Mouse (Mus musculus): ENCODE results near the gene Ankrd50. TPM values are rescaled to one million over a fixed set of nuclear protein-coding genes. Genes with fewer than 3 reads are reported as not detected.

The Ankrd50 gene
- total RNA-seq (2021), result 10 to 100 TPM; 69.4 to 82.2 TPM

DNA sequence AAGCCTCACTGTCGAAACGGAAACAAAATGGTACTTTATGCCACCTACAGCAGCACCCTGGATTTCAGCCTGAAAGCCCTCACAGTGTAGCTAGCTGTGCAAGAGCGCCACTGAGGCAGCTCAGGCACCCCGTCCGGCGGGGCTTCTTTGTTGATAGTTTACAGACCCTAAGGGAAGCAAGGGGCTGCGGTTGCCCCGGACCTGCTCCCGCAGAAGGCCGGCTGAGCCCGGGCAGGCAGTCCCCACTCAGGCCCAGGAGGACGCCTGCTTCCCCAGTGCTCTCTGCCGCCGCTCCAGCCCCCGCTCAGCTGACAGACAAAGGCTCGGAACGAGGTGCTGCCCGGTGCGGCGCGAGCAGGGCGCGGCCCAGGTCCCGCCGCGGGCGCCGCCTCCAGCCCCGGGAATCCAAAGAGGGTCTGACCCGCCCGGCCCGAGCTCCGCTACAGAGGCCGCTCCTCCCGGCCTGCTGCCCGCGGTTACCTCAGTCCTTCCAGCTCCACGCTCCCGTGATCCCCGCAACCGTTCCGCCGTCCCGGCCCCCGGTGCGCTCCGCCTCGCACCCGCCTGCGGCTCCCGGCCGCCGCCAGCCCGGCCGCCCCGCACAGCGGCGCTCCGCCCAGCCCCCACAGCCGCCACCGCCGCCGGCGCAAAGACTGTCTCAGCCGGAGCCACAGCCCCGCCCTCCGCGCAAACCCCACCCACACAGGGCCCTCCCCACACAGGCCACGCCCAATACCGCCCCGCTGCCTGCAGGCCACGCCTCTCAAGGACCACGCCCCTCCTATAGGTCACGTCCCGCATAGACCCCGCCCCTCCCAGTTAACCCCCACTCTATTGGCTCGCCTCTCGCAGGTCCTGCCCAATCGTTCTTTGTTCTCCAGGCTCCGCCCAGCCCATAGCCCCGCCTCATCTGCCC is at the start of gene Ankrd50:
Gene Ankrd50 (minus strand): TSS at position 654 of the 916 bp plus-strand sequence.
- intact Hi-C loops (cut with DNase I), result loop anchor here (5.0 kb wide), 5 partner anchors 133 to 363 kb away; no protein-coding TSS in a partner anchor
- DNase-seq (ENCODE audit: low spot score in 2 of 2), result peak; percentile 98

DNA sequence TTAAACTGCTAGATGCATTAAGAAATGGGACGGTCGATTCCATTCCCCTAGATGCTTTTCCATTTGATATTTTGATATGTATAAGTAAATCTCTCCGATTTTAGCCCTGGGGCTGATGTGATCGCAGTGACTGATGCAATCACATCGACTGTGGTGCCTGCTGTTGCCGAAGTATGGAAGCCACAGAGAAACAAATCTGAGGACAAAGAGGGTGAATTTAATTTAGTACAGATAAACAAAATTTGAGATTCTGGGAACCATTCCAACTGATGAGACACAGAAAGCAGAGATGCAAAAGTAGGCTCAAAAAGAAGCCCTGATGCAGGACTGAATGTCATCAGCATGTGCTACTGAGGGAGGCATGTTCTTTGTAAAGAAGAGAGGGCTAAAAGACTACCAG is 49.6 kb upstream of the Ankrd50 start:
- DNase-seq (ENCODE audit: low spot score in 2 of 2), result no peak
- intact Hi-C loops (cut with DNase I), result no loop called here

DNA sequence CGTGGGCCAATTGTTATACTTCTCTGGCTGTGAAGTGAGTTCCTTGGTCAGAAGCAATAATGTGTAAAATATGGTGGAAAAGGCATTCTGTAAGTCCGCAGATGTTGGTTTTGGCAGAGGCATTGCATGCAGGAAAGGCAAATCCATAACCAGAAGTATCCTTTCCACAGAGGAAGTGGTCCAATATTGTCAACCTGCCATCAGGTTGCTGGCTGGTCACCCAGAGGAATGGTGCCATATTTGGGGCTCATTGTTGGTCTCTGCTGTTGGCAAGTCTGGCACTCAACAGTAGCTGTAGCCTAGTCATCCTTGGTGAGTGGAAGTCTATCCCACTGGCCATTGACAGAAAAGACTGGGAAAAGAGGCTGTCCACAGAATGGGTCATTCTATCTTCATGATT is 35.8 kb upstream of the Ankrd50 start:
- intact Hi-C loops (cut with DNase I), result no loop called here
- no peak for DNase-seq (ENCODE audit: low spot score in 2 of 2)

DNA sequence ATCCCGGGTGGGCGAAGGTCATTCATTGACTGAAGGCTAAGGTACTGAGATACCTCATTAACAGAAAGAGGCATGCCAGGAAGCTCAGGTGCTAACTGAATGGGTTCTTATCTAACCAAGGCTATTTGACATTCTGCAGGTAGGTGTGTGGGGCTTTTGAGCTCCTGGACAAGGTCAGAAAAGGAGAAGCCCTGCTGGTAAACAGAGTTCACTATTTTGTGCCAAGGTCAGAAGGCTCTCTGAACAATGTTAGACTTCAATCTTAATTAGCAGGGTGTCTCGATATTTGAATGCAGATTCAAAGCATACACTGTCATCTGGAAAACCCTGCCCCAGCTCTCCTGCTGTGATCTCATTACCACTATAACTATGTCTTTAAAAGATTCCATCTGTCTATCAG is 35.3 kb upstream of the Ankrd50 start:
- intact Hi-C loops (cut with DNase I), result no loop called here
- no peak for DNase-seq (ENCODE audit: low spot score in 2 of 2)

DNA sequence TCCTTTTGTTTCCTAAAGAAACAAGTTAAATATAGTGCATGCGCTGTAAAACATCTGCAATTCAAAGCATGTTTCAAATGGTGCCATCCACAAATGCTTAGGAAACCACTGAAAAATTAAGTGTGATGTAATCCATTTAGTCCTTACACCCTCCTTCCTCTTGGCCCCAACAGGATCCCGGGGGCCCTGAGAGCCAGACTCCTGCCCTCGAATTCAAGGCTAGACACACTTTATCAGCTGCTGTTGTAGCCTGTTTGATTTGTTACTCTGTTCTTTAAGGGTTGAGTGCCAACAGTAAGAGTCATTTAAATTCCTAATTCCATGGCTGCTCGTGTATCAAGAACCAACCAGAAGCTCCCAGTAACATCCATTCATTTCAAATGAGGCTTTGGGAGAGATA is 19.0 kb upstream of the Ankrd50 start:
- DNase-seq (ENCODE audit: low spot score in 2 of 2), result no peak
- intact Hi-C loops (cut with DNase I), result no loop called here

DNA sequence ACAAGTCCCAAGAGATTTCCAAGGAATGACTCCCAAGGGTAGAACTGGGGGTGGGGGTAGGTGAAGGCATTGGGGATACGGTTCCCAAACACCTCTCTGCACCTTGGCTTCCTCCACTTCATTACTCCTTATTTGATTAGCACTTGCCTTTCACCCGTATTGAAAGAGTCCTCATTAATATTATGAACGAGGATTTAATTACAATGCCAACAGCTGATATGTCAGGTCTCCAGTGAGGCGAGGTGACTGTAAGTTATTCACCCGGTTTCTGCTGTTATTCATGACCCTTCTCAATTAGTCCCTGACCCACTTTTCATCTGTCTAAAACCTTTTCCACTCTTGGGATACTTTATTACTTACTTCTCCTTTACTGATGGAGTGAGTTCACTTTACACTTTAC is 17.5 kb upstream of the Ankrd50 start:
- no peak for DNase-seq (ENCODE audit: low spot score in 2 of 2)

DNA sequence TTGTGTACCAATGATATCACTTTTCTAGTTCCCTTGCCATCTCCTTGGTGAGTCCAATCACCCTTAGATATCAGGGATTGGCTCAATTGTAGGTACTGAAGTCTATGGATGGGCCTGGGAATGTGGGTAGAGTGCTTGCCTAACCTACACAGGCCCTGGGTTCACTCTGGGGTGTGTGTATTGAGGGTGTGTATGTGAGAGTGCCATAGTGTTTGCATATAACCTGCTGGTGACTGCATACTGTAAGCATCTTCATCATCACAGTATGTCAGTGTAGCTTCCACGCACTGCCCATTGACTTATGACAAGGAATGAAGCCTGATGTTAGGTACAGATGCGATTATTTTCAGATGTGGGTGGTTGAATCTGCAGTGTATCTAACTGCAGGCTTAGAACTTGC is 17.1 kb upstream of the Ankrd50 start:
- intact Hi-C loops (cut with DNase I), result no loop called here
- no peak for DNase-seq (ENCODE audit: low spot score in 2 of 2)

More for the DNA sequence above, 17.5 kb upstream of the Ankrd50 start:
- intact Hi-C loops (cut with DNase I), result no loop called here

DNA sequence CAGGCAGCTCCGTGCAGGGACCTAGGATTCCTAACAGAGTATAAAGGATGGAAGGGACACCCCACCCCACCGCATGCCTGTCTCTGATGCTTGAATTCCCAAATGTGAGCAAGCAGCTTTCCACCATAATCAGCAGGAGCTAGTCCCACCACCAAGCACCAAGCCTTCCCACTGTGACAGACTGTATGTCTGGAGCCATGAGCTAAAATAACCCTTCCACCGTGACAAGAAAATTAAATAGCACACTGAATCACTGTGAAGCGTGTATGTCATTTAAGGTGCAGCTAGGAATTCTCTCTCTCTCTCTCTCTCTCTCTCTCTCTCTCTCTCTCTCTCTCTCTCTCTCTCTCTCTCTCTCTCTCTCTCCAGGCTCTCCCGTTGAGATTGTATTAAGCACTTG is 16.7 kb upstream of the Ankrd50 start:
- no peak for DNase-seq (ENCODE audit: low spot score in 2 of 2)

DNA sequence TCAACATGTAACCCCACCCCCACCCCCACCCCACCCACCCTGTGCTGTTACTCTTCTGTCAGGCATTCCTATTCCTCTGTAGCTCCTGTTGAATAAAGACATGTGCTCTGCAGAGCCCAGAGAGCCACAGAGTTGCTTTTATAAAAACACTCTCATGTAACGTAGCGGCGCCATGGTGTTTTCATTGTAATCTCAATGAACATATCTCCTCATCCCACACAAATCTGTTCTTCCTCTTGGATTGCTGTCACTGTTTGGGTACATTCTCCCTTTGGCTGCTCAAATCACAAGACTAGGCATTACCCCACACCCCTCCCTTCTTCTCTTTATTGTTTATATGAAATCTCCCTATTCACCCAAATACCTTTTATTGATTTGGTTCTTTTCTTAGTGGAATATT is 13.9 kb upstream of the Ankrd50 start:
- intact Hi-C loops (cut with DNase I), result no loop called here
- DNase-seq (ENCODE audit: low spot score in 2 of 2), result no peak

More for the DNA sequence above, 16.7 kb upstream of the Ankrd50 start:
- intact Hi-C loops (cut with DNase I), result no loop called here

DNA sequence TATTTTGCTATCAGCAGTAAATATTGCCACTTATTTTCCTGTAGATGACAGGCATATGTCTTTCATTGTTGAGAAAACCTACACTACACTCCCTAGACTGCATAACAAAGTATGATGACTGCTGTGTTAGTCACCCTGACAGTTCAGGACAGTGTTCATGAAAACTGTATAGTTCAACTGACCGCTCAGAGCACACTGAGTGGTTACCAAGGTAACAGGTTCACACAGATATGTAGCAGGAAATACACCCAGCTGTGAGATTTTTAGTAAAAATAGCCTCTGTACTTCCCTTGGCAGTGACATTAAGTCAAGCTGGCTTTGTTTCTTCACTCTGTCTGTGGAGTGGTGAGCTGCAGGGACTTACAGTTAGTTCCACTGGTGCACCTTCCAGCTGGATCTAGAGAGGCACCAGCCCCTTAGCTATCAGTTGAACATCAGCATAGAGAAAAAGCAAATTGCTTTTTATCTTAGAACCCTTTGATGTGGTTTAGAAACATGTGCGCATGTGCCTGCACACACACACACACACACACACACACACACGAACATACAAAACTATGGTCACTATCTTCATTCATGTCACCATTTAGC is 12.2 kb upstream of the Ankrd50 start:
- no peak for DNase-seq (ENCODE audit: low spot score in 2 of 2)
- intact Hi-C loops (cut with DNase I), result no loop called here

DNA sequence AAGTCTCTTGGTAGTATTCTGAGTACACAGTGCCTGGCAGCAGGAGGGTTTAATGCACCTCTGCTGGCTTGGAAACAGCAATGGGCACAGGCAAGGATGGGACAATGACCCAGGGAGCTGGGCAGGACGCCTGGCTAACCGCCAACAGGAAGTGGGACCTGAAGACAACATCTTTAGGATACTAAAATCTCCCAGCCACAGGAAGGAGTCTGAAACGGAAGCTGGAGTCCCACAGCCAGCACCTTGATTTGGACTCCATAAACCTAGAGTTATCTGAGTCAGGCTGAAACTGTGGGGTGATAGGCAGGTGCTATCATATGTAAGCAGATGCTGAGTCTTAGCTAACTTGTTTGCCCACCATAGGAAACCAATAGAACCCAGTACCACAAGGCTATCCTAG is 7.1 kb upstream of the Ankrd50 start:
- intact Hi-C loops (cut with DNase I), result no loop called here
- no peak for DNase-seq (ENCODE audit: low spot score in 2 of 2)

DNA sequence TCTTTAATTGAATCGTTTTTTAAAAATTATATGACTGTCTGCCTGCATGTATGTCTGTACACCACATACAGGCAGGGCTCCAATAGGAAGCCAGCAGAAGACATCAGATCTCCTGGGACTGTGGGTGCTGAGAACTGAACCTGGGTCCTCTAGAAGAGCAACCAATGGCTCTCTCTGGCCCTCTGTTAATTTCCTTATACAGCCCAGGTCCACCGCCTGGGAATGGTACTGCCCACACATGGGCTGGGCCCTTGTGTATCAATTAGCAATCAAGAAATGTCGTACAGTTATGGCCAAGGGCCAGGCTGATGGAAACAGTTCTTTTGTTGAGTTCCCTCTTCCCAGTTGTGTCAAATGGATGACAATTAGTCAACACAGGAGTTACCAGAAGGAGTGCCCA is 6.6 kb upstream of the Ankrd50 start:
- no peak for DNase-seq (ENCODE audit: low spot score in 2 of 2)
- intact Hi-C loops (cut with DNase I), result no loop called here

DNA sequence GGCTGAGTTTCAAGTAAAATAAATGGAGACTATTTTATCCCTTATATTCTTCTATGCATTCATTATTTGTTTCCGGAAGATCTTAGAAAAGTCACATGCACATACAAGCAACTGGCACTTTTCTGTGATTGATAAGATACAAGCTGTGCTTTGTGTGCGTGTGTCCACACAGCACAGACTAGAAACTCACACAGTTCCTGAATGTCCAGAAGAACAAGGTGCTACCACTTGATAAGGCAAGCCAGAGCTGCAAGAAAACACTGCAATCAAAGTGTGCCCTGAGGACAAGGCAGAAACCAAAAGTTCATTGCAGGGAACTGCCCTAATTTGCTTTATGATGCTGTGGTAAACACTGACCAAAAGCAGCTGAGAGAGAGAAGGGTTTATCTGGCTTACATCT is 6.1 kb upstream of the Ankrd50 start:
- intact Hi-C loops (cut with DNase I), result no loop called here

DNA sequence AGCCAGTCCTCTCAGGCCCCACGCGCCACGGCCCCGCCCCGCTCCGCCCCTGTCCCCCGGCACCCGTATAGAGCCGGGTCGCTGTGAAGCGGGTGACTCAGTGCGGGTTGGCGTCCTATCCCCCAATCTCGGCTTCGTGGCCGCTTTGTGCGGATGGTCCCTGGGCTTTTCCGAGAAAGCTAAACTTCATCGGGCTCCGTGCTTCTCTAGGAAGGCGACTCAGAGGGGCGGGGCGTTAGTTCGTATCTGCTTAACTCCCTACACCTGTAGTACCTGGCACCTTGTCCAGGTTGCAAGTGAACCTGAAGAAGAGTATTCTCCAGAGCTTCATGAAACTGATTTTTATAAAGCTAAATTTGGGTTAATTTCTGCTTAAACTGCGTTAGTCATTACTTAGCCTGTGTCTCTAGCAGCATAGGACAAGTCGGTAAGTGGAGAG is 482 bp upstream of the Ankrd50 start:
- intact Hi-C loops (cut with DNase I), result no loop called here
- DNase-seq (ENCODE audit: low spot score in 2 of 2), result no peak

More for the DNA sequence above, 6.1 kb upstream of the Ankrd50 start:
- no peak for DNase-seq (ENCODE audit: low spot score in 2 of 2)

DNA sequence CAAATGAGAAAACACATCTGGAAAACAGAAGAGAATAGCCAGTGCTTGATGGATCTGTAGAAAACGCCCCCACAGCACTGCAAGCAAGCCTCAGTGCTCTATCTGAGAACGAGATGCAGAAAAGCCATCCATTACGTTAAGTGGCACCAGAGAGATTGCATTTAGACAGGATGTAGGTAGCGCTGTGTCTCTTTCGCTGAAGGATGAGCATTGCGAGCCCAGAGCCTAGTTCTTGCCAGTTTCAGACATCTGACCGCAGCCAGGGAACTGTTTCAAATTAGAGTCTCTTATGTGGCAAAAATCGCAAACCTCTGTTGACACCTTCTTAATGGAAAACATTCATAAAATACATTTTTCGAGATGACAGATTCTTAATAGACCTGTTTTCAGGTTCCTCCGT is 1.1 kb downstream of the Ankrd50 start:
- intact Hi-C loops (cut with DNase I), result loop anchor here (5.0 kb wide), 5 partner anchors 134 to 364 kb away; no protein-coding TSS in a partner anchor
- peak in 1 of 2 experiments; percentile 24 for DNase-seq (ENCODE audit: low spot score in 2 of 2)

DNA sequence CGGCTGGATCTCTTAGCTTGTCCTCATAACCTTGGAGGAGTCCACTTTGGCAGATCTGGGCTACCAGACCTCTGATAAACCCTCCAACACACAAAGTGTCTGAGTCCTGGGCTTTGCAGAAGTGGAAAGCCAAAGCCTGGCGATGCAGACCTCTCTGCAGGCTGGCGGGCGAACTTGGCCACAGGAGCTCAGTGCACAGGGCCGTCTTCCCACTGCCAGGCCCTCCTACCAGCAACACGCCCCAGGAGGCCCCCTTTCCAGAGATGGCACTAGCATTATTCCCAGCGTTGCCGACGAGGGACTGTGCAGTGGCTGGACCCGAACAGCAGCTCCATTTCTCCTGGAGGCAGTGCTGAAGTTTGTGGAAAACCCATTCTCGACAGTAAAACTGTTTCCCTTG is 1.9 kb downstream of the Ankrd50 start:
- peak; percentile 16 to 18 for DNase-seq (ENCODE audit: low spot score in 2 of 2)
- intact Hi-C loops (cut with DNase I), result loop anchor here (5.0 kb wide), 5 partner anchors 135 to 365 kb away; no protein-coding TSS in a partner anchor

DNA sequence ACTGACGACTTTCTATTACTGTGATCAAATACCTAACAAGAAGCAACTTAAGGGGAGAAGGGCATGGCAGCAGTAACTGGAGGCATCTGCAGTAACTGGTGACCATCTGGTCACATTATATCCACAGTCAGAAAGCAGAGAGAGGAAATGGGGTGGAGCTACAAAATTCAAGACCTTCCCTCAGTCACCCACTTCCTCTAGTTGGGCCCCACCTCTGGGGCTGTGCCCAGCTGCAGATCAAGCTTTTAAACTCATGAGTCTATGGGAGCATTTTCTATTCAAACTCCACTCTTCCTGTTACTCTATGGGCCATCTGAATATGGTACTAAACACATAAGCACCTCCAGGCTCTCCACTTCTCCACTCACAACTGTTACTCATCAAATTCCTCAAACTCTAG is 3.5 kb downstream of the Ankrd50 start:
- intact Hi-C loops (cut with DNase I), result loop anchor here (5.0 kb wide), 5 partner anchors 136 to 366 kb away; no protein-coding TSS in a partner anchor
- no peak for DNase-seq (ENCODE audit: low spot score in 2 of 2)

DNA sequence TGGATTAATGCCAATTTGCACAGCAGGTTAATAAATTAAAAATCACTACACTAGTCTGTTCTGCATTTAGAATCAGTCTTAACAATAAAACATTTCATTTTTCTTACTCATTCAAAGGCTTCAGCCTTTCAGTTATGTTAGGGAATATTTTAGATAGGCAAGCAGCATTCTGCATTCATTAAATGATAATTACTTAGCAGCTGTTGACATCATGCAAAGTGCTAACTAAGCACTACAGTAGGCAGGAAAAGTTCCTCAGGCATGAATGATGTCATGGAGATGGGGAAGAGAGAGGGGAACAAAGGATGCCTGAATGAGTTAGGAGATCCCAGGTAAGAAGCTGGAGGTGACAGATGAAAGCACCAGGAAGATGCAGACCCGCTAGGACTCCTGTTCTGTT is 6.7 kb downstream of the Ankrd50 start:
- intact Hi-C loops (cut with DNase I), result no loop called here
- DNase-seq (ENCODE audit: low spot score in 2 of 2), result no peak

DNA sequence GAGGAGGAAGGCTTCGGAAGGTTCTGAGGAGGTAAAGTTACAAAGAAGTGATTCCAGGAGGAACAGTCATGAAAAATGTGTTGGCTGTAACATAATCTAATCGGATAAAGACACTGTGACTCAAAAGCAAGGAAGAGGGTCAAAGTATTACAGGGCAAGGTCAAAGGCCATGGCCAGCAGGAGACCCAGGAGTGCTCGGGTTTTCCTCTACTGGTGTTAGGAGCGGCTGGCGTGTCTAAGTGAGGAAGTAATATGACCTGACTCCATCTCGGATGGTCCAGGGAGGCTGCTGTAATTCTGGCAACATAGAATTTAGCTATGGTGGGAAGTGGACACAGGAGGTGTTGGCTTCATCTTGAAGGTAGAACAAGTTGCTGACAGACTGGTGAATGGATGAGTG is 9.1 kb downstream of the Ankrd50 start:
- DNase-seq (ENCODE audit: low spot score in 2 of 2), result no peak
- intact Hi-C loops (cut with DNase I), result no loop called here

DNA sequence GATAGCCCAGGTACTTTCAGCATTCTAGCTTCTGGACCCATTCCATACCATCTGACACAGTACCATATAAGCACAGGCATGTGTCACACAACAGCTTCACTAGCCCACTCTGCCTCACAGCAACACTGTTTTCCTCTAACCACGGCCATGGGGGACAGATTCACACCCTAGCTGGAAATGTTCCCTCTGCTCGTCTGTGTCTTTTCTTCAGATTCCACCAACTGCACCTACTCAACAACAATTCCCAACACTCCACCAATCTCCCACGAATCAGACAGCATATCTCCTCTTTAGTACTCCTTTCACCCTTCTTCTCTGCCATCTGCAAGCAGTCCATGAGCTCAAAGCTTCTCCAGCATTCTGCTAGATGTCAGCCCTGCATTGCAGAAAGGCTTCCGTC is 11.5 kb downstream of the Ankrd50 start:
- peak in 1 of 2 experiments; percentile 50 for DNase-seq (ENCODE audit: low spot score in 2 of 2)

DNA sequence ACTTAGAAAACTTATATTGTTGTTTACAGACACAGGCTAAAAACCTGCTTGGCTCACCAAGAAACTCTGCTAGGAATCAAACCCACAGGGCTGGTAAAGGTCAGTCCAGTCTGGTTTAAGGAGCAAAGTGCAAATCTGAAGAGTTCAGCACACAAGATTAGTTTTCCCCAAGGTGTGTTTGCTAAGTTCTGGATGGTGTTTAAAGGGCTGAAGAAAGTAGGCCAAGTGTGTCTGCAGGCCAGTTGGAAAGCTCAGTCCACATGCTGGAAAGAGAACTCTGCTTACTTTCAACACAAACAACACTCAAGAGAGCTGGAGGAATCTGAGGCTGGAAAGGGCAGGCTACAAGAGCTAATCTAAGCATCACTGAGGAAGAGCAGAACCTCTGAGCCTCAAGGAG is 13.1 kb downstream of the Ankrd50 start:
- DNase-seq (ENCODE audit: low spot score in 2 of 2), result no peak
- intact Hi-C loops (cut with DNase I), result no loop called here

More for the DNA sequence above, 11.5 kb downstream of the Ankrd50 start:
- intact Hi-C loops (cut with DNase I), result no loop called here
